Mouse (Mus musculus) gastrocnemius, adult 8-10 months (tissue): ENCODE data around the gene Snapc1. TPM values are rescaled to one million over a fixed set of nuclear protein-coding genes. Genes with fewer than 3 reads are reported as not detected.

ENCODE experiments used
- DNase-seq, 2 experiments: peaks; one replicate each; pipeline ENCODE4 v3.0.0; 2022; ENCODE audit warnings: low spot score in 2 of 2
- total RNA-seq, 4 experiments: library from RNA; stranded (reverse); gene quantifications; 2 replicates each; pipeline ENCODE4 v1.2.4; 2022

Snapc1 gene
- 1 to 10 TPM; 3.2 to 6.3 (median 4.6) TPM for total RNA-seq

- DNase-seq, result peak; percentile 93
Measured at GRCm38 (mm10) chr12:73964291-73965281, at the start of gene Snapc1. Gene Snapc1, plus strand, starts transcription at chr12:73964481.

DNA sequence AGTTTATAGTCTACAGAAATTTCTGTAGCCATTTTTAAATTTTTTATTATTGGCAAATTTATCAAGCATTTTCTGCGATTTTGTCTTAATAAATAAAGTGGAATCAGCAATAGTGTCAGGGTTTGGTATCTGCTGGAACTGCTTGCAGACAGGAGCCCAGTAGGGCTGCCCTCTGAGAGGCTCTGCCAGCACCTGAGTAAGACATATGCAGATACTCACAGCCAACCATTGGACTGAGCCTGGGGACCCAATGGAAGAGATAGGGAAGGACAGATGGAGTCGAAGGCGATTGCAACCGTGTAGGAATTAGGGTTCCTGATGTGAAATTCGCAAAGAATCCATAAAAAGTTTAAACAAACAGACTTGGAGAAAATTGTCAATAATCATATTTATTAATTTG, 45.8 kb upstream of the Snapc1 start:
- DNase-seq, result no peak

DNA sequence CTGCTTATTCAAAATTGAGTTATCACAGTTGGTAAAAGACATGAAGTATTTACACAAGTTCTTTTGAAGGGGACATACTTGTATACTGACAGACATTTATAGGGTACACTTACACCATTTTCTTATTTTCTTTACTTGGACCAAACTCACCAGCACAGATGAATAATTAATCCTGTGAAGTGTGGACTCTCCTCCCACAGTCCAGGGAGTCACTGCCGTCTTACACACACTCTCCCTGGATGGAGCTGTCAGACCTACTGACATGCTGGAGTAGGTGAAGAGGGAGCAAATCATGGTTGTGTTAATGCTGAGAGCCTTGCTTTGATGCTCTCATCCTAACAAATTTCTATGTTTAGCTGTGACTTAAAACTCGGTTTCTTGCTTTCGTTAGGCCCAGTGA, 34.0 kb upstream of the Snapc1 start:
- DNase-seq, result no peak

DNA sequence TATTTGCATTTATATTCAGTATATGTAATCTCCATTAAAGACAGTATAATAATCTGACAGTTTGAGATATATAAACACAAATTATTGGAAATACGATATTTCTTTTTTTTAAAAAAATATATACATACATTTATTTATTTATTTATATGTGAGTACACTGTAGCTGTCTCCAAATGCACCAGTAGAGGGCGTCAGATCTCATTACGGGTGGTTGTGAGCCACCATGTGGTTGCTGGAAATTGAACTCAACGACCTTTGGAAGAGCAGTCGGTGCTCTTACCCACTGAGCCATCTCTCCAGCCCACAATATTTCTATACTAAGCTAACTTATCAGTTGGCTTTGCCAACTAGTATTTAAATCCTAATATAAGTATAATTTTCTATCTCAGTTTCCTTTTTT, 33.0 kb upstream of the Snapc1 start:
- no peak for DNase-seq

GRCm38 (mm10) chr12:73934528-73934927, 29.8 kb upstream of the Snapc1 start:
- no peak for DNase-seq

GRCm38 (mm10) chr12:73937353-73937752, 26.9 kb upstream of the Snapc1 start, which contains the start of gene Gm49321:
Gene Gm49321, plus strand, starts transcription at chr12:73937653.
- DNase-seq, result no peak

DNA sequence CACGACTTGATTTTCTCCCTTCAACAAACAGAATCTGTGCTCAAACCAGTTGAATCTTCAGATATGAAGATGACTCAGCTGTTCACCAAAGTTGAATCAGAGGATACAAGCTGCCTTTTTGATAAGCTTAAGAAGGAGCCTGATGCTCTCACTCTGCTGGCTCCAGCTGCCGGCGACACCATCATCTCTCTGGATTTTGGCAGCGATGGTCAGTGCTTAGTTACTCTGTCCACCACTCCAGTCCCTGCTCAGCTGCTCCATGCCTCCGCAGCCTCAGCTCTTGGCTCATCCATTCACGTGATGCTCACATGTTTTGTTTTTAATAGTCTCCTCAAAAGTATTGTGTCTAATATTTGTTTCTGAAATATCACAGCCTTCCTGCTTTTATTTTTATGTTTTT, 24.7 kb upstream of the Snapc1 start:
- DNase-seq, result no peak

GRCm38 (mm10) chr12:73948415-73948814, 15.9 kb upstream of the Snapc1 start:
- DNase-seq, result no peak

GRCm38 (mm10) chr12:73949318-73950058, 14.8 kb upstream of the Snapc1 start:
- peak in 1 of 2 experiments; percentile 33 for DNase-seq

- DNase-seq, result no peak
Measured at GRCm38 (mm10) chr12:73952879-73953278, 11.4 kb upstream of the Snapc1 start.

DNA sequence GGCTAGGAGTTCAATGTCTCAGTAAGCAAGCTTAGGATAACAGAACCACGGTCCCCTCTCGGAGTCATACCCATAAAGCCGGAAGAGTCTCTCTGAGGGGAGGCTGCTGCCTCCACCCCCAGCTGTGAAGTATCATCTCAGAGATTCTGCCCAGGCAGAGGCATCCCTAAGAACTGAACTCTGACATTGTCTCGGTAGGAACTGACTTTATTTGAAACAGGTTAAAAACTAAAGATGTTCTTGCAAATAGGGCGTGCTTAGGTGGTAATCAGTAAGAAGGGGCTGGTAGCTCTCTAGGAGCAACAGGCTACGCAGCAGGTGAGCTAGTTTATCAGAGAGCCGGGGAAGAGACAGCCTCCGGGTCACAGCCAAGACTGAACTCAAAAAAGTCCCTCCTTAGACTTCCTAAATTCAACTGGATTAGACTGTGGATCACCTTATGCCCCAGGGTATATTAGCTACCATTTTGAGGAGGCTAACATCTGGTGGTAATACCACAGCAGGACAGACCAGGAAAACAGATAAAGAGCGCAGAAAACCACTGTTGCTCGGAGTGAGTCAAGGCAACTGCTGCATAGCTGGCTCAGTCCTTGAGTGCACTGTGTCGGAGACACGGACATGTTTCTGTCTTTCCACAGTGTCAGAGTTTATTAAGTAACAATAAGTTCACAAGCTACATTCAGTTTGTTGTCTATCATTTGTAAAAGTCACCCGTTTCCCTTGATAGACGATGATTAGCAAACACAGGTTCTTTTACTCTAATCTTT, 10.7 kb upstream of the Snapc1 start:
- no peak for DNase-seq

DNA sequence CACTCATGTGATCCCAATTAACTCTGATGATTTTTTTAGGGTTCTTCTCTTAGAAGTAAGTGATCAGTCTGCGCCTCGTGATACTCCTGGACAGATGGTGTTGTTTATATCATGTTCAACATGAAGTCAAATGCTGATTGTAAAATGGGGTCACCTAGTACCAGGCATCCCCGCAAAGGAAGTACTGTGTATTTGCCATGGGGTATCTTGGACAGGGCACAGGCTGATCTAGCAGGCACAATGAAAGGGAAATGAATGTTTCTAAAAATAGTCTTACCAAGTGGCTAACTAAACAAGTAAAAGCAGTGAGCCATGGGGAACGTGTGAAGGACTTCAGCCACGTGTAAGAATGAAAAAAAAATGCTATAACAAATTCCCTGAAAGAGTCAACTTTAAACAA, 9.5 kb upstream of the Snapc1 start:
- DNase-seq, result no peak

DNA sequence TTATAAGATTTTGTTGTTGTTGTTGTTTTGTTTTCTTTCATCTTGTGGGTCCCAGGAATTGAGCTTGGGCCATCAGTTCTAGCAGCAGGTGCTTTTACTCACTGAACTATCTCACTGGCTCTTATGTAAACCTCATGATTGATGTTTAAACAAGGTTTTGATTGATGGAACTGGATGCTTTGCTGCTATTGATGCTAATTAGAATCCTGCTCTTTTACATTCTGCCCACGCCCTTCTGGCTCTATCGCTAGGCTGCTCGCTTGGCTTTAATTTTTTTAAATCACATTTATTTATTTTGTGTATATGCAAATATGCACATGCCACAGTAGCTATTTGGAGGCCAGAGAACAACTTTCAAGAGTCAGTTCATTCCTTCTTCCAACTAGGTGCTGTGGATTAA, 6.6 kb upstream of the Snapc1 start:
- no peak for DNase-seq

- no peak for DNase-seq
Measured at GRCm38 (mm10) chr12:73958830-73959229, 5.5 kb upstream of the Snapc1 start.

- DNase-seq, result no peak
Measured at GRCm38 (mm10) chr12:73969142-73969541, 4.9 kb downstream of the Snapc1 start.

DNA sequence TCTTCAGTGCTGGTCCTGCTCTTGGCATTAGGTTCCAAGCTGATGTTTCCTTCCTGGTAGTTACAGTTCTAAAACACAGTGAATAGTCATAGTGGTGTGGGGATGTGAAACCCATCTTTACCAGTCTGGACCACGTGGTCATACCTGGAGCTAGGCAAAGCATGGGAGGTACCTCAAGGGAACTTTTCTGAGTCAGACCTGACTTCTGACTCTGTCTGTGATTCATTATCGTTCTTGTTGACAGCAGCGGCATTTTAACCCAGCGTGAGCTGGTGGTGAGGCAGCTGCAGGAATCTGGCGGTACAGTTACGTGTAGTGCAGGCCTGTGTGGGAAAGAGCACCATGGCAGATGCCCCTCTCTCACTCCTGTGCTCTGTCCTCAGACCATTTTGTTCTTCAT, 10.3 kb downstream of the Snapc1 start:
- no peak for DNase-seq

DNA sequence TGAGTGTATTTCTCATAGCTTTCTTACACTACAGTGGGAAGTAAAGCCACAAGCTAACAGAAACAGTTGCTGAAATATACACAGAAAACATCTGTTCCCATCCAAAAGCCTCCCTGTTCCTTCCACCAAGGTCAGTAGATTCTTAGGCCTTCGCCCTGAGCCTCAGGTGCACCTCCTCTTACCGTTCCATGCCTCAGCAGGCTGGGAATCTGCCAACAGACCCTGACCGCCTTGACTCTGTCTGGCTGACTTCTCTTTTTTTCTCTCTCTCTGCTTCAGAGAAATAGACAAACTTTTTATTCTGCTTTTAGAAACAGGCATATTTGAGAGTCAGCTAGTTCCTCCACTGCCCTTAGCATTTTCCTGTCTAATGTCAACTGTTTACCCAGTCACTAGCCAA, 13.9 kb downstream of the Snapc1 start:
- no peak for DNase-seq

GRCm38 (mm10) chr12:73979667-73980066, 15.4 kb downstream of the Snapc1 start:
- DNase-seq, result no peak

DNA sequence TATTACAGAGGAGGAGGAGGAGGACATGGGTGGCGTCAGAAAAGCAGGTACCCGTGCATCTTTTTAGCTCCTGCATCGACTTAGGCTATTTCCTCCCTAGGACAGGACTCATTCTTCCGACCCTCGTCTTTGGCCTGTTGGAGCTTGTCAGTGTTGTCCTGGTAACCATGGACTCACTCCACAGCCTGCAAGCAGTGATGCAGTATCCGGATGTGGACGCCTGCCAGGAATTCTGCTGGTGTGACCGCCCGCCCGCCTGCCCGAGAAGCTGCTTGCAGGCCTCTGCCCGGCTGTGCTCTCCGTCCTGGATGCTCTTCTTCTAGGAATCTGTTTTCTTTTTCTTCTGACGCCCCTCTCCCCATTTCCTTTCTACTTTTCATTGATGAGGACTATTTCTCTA, 18.3 kb downstream of the Snapc1 start:
- DNase-seq, result no peak

DNA sequence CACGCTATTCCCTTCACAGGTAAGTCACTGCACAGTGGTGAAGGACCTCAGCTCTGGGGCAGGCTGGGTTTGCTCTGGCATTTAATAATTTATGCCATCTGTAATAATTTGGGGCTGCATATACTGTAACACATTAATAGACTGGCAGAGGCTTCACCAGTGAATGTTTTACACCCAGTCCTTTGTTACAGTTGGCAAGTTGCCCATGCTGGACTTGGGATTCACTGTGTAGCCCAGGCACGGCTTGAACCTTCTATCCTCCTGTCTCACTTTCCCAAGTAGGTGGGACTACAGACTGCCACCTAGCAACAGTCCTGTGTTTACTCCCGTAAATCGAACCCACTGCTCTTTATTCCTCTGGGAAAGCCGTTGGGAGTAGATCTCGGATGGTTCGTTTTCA, 22.0 kb downstream of the Snapc1 start:
- no peak for DNase-seq

- no peak for DNase-seq
Measured at GRCm38 (mm10) chr12:73988393-73989008, 24.2 kb downstream of the Snapc1 start.
